Mouse (Mus musculus) CD4-positive, CD25-positive, alpha-beta regulatory T cell, adult 4 months (primary cell): Measurements from ENCODE around the gene Gm6880. TPM values are rescaled to one million over a fixed set of nuclear protein-coding genes. Genes with fewer than 3 reads are reported as not detected.
"Not testable (repeated sequence)": the region's sequence is repeated elsewhere in the genome, so short reads cannot be mapped to it uniquely, and the experiment has no call there.

Experiments
- ATAC-seq: one replicate; pipeline ENCODE4 v1.8.0; 2017
- polyA plus RNA-seq, 2 experiments: library from polyadenylated mRNA; unstranded; fragments of 100-300 nt; shearing (Covaris generic); gene quantifications; one replicate each; pipeline ENCODE4 v1.2.1; 2017

The Gm6880 gene
- not detected for polyA plus RNA-seq

DNA sequence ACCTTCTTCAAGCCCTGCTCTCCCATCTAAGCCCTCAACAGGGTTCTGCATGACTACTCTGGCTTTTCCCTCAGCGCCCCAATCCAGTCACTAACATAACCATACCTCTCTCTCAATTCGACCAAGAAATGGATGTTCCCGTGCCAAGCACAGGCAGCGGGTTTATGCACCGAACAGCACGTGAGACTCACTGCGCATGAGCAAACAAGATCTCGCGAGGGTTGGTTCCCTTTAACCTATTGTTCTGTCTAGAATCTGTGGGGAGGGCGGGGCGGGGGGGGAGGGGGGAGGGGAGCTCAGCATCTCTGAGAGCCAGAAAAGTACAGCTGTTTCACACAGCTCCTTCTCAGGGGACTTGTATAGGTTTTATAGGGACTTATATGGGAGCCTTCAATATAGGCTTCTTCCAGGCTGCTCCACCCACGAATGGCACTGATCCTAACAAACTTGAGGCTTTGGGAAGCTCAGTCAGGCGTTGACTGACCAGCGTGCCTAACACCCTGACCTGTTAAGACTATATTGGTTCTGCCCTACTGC, at the start of gene Gm6880:
Gm6880 (minus strand) TSS at position 51 of the 537 bp plus-strand sequence.
- not testable (repeated sequence) for ATAC-seq

DNA sequence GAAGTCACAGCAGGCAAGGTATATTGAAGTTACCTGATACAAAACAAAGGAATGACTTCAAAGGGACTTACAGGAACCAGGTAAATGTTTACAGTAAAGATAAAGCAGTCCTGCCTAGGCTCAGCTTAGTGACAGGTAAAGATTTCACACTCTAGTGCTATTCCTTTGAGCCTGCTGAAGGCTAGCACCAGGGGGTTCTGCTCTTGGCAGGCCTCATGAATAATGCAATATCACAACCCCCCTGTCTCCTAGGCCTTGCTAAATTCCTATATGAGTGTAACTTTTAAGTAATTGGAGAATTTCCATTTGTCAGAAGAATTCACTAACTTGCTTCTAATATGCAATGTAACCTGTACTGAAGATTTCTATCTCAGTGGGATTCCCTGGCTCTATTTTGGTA, 36.3 kb upstream of the Gm6880 start:
- not testable (repeated sequence) for ATAC-seq

DNA sequence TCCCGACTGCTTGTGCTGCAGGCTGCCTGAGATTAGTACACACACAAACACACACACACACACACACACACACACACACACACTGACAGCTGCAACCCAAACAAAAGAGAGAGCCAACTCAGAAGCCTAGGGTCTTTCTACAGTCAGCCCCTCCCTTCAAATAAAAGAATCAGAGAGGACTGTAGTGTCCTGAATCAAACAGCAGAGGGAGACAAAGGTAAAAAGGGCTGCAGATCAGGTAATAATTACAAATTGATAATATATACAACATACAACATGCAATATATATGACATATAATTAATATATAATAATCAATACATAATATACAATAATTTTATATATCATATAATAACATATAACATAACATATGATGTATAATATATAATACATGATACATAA, 15.9 kb upstream of the Gm6880 start:
- no peak for ATAC-seq

- ATAC-seq, result peak; percentile 58
Measured at GRCm38 (mm10) chrX:74452773-74453172, 28.4 kb downstream of the Gm6880 start.

GRCm38 (mm10) chrX:74451157-74451912, 29.9 kb downstream of the Gm6880 start:
- no peak for ATAC-seq

Other genes starting within 250 kb of the Gm6880 start
- gene Flna, start 231.6 kb downstream of the Gm6880 start, polyA plus RNA-seq, result 100 to 1,000 TPM; 199 to 249 TPM
- 10 to 100 TPM; 35.0 to 53.2 TPM for gene Emd, start 226.7 kb downstream of the Gm6880 start, polyA plus RNA-seq
- gene Rpl10, start 210.6 kb downstream of the Gm6880 start, polyA plus RNA-seq, result 1,000 to 10,000 TPM in 1 of 2 experiments, 100 to 1,000 TPM in 1; 597 to 1,460 TPM
- gene Taz, start 199.5 kb downstream of the Gm6880 start, polyA plus RNA-seq, result 10 to 100 TPM; 54.0 to 68.6 TPM
- gene Dnase1l1, start 199.1 kb downstream of the Gm6880 start, polyA plus RNA-seq, result 10 to 100 TPM; 23.0 to 31.1 TPM
- 100 to 1,000 TPM; 165 to 225 TPM for gene Atp6ap1, start 184.3 kb downstream of the Gm6880 start, polyA plus RNA-seq
- 100 to 1,000 TPM; 283 to 370 TPM for gene Gdi1, start 176.4 kb downstream of the Gm6880 start, polyA plus RNA-seq
- gene Fam50a, start 168.4 kb downstream of the Gm6880 start, polyA plus RNA-seq, result 10 to 100 TPM; 65.9 to 68.7 TPM
- 1 to 10 TPM; 3.2 to 7.9 TPM for gene Plxna3, start 152.3 kb downstream of the Gm6880 start, polyA plus RNA-seq
- gene Lage3, start 127.8 kb downstream of the Gm6880 start, polyA plus RNA-seq, result 10 to 100 TPM; 60.3 to 62.7 TPM
- gene Ubl4a, start 108.2 kb downstream of the Gm6880 start, polyA plus RNA-seq, result 10 to 100 TPM; 60.0 to 78.5 TPM
- 10 to 100 TPM; 21.5 to 34.2 TPM for gene Slc10a3, start 108.0 kb downstream of the Gm6880 start, polyA plus RNA-seq
- 10 to 100 TPM; 28.6 to 47.0 TPM for gene Fam3a, start 88.1 kb downstream of the Gm6880 start, polyA plus RNA-seq
- gene Ikbkg, start 88.1 kb downstream of the Gm6880 start, polyA plus RNA-seq, result 10 to 100 TPM; 44.7 to 65.1 TPM
- gene G6pdx, start 52.2 kb downstream of the Gm6880 start, polyA plus RNA-seq, result 10 to 100 TPM; 33.3 to 41.4 TPM
- gene Olfr1326-ps1, start 93.5 kb upstream of the Gm6880 start, polyA plus RNA-seq, result not detected
- not detected for gene Olfr1325, start 111.3 kb upstream of the Gm6880 start, polyA plus RNA-seq
- gene Gm5640, start 164.2 kb upstream of the Gm6880 start, polyA plus RNA-seq, result not detected